Mouse (Mus musculus): Measurements from ENCODE around the gene Plek2.
A peak's percentile ranks its signal among the peaks of the same experiment; 100 is the strongest.
"Not testable (repeated sequence)": the region's sequence is repeated elsewhere in the genome, so short reads cannot be mapped to it uniquely, and the experiment has no call there.

Gene Plek2

GRCm38 (mm10) chr12:78906707-78907162, at the start of gene Plek2:
Gene Plek2 (minus strand): TSS chr12:78906964.
- DNase-seq (ENCODE audit: low read depth): no peak

DNA sequence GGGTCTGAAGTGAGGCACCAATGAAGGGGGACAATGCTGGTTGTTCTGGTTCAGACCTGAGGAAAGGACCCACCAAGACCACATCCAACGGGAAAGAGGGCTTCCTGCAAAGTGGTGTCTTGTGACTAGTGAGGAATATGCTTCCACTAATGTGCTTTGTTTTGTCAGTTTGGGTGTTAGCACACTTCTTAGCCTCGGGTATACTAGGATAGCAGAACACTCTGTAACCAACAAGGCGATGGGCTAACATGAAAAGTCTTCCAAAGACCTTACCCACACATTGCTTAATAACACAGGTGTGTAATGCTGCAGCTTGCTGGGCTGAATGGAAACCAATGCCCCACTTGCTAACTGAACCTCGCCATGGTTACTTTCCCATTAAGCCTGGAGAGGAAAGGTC, 49.6 kb upstream of the Plek2 start:
- no peak for DNase-seq (ENCODE audit: low read depth)

DNA sequence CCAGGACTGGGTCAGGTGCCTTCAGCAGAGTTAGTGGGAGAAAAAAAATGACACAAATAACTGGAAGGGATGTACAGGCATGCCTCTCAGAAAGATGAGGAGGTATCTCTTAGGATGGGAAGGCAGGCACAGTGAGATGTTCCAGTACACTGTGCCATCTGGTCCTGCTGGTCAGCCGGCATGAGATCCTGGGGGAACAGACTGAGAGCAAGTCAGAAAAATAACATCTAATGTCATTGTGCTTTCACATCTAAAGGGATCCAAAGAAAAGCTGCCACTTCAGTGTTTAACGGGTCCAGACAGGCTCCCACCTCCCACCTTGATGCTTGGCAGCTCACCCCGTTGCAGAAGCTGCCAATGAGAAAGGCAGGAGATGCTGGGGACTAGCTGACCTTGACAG, 45.7 kb upstream of the Plek2 start:
- DNase-seq (ENCODE audit: low read depth): no peak

DNA sequence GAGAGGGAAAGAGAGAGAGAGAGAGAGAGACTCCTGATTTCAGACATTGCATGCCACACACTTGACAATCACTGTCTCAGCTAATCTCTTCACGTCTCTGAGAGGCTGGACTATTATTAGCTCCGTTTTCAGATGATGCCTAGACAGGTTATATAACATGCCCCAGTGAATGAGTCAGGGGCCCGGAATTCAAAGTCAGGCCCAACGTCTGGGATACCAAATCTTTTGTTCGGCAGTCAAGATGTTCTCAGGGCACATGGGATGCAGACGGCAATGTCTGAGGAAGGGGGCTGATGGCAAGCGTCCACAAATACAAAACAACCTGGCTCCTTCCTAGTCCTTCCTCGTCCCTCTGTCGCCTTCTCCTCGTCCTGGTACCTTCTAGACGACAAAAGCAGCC, 45.3 kb upstream of the Plek2 start:
- no peak for DNase-seq (ENCODE audit: low read depth)

- DNase-seq (ENCODE audit: low read depth): no peak
These were observed 40.9 kb upstream of the Plek2 start for GRCm38 (mm10) chr12:78947661-78948060.

DNA sequence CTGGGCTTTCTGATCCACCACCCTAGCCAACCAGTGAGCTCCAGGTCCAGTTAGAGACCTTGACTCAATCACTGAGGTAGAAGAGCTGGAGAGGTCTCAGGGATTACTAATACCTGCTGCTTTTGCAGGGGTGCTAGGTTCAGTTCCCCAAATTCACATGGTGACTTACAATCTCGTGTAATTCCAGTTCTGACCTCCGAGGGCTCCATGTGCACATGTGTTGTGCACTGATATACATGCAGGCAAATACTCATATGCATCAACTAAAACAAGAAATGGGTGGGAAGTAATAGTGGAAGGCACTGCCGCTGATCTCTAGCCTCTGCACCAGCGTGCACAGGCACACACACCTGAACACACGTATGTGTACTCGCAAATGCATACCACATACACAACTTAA, 40.4 kb upstream of the Plek2 start:
- DNase-seq (ENCODE audit: low read depth): no peak

GRCm38 (mm10) chr12:78942931-78943330, 36.2 kb upstream of the Plek2 start:
- DNase-seq (ENCODE audit: low read depth): no peak

DNA sequence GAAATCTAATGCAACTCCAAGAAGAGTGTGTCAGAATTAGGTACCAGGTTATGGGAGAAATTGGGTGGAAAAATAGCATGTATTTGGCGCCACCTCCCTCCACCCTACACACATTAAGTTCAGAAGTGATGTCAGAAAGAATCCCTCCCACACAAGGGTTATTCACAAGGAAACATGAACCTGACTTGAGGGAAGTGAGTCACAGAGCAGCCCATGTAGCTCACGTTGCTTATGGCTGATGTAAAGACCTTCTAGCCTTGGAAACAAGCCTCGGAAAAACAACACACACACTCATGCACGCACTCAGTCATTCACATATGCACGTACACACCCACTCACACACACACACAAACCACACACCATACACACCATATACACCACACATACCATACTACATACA, 33.3 kb upstream of the Plek2 start:
- no peak for DNase-seq (ENCODE audit: low read depth)

GRCm38 (mm10) chr12:78939393-78940037, 32.8 kb upstream of the Plek2 start:
- no peak for DNase-seq (ENCODE audit: low read depth)

- no peak for DNase-seq (ENCODE audit: low read depth)
These were observed 29.7 kb upstream of the Plek2 start for GRCm38 (mm10) chr12:78936494-78936893.

DNA sequence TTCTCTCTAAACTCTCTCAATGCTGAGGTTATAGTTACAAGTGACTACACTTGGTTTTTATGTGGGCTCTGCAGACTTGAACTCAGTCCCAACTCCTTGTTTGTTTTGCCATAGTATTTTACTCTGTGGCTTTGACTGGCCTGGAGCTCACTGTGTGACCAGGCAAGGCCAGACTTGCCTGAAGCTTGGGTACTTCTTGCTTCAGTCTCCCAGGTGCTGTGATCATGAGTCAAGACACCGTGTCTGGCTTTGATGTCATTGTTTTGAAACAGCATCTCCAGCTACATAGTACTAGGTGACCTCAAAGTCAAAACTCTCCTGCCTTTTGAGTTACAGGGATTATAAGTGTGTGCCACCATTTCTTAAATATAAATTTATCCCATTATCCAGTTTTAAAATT, 23.1 kb upstream of the Plek2 start:
- no peak for DNase-seq (ENCODE audit: low read depth)

GRCm38 (mm10) chr12:78927287-78927686, 20.5 kb upstream of the Plek2 start:
- no peak for DNase-seq (ENCODE audit: low read depth)

- no peak for DNase-seq (ENCODE audit: low read depth)
These were observed 16.9 kb upstream of the Plek2 start for GRCm38 (mm10) chr12:78923539-78924189.

GRCm38 (mm10) chr12:78922977-78923376, 16.2 kb upstream of the Plek2 start:
- not testable (repeated sequence) for DNase-seq (ENCODE audit: low read depth)

GRCm38 (mm10) chr12:78922058-78922457, 15.3 kb upstream of the Plek2 start:
- DNase-seq (ENCODE audit: low read depth): no peak

- DNase-seq (ENCODE audit: low read depth): no peak
These were observed 14.7 kb upstream of the Plek2 start for GRCm38 (mm10) chr12:78921421-78921820.

DNA sequence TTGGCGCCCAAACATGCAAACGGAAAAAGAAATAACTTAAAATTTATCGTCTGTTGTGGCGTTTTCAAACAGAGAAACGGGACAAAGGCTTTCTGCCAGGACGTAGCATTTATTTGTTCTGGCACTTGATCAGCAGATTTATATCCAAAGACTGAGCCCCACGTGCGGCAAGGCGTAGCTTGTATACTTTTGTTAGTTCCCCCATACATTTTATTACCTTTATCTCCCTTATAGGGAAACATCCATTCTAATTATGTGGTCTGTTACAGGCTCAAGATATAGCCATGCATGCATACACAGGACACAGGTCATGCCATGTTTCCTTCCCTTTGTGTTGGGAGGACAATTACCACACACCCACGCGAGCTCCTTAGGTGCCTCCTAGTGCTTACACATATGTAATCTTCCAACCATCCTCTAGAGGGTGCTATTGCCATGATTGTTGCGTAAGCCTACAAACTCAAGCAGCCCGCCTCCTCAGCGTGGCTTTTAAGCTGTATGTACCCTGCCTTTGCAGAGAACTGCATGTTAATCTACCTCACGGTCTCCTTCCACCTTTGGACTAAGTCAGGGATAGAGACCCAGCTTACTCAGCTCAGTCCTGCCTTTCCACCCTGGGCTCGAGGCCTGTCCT, 12.4 kb upstream of the Plek2 start:
- peak; percentile 58 for DNase-seq (ENCODE audit: low read depth)

DNA sequence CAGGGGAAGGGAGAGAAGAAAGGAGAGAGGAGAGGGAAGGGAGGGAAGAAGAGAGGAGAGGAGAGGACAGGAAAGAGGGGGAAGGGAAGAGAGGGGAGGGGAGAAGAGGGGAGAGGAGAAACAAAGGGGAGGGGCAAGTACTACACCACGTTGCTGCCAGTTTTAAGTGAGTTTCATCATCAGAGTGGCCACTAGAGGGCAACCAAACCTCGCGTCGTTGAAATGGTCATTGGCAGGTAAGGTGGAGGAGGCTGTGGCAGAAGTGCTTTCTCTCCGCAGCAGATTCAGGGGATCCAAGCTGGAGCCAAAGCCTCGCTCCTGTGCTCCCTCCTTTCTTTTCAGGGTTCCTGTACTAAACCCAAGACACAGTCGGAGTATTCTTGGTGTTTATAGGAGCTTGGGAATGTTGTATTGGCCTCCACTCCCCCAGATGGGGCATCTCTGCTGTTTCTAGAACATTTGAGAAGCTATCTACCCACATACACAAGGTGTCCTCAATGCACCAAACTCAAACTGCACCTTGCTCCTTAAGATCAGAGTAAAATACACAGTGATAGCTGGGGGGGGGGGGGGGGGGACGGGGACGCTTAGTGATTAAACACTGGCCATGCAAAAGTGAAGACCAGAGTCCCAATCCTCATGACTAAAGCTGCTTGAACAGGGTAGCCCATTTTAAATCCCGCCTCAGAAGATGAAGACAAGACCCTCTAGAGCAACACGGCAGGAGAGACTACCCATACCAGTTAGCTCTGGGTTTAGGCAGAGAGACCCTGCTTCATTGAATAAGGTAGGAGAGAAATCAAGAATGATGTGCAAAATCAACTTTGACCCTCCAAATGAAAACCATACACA, 11.7 kb upstream of the Plek2 start:
- peak; percentile 63 for DNase-seq (ENCODE audit: low read depth)

DNA sequence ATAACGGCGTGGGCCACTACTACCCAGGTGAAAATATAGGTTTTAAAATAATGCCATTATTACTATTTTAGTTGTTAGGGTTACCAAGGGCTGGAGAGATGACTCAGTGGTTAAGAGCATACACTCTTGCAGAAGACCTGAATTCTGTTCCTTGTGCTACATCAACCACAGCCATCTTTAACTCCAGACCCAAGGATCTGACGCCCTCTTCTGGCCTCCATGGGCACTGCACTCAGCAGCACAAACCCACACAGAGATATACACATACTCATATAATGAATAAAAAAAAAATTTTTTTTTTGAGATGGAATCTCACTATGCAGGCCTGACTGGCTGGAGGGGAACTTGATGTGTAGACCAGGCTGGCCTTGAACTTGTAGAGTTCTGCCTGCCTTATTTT, 9.5 kb upstream of the Plek2 start:
- DNase-seq (ENCODE audit: low read depth): no peak

DNA sequence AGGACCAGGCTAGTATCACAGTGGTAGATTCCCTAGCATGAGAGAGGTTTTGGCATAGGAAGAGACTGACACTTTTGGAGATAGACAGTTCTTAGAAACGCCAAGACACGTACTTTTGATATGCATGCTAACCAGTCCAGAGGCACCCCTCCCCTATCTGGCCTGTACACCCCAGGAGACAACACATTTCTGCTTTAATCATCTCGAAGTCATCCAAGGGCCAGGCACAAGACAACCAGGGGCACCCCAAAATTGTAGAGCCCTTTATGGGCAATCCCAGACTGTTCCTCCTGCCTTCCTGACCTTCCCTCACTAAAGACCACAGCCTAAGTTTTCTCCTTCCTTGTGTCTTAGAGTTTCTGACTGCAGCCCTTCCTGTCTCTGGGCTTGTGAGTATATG, 8.8 kb upstream of the Plek2 start:
- DNase-seq (ENCODE audit: low read depth): no peak

DNA sequence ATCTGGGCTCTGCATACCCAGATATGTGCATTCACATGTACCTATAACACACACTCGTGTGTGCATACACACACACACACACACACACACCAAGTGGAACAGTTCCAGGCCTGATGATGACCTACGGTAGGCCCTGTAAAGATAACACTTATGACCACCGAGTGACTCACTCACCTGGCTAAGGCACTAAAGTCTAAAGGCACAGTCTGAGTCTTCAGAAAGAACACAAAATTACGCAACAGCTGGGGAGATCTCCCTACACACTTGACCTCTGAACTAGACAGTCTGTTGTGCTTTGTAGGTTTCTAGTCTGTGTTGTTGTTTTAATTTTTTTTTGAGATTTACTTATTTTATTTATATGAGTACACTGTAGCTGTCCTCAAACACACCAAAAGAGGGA, 7.7 kb upstream of the Plek2 start:
- no peak for DNase-seq (ENCODE audit: low read depth)

DNA sequence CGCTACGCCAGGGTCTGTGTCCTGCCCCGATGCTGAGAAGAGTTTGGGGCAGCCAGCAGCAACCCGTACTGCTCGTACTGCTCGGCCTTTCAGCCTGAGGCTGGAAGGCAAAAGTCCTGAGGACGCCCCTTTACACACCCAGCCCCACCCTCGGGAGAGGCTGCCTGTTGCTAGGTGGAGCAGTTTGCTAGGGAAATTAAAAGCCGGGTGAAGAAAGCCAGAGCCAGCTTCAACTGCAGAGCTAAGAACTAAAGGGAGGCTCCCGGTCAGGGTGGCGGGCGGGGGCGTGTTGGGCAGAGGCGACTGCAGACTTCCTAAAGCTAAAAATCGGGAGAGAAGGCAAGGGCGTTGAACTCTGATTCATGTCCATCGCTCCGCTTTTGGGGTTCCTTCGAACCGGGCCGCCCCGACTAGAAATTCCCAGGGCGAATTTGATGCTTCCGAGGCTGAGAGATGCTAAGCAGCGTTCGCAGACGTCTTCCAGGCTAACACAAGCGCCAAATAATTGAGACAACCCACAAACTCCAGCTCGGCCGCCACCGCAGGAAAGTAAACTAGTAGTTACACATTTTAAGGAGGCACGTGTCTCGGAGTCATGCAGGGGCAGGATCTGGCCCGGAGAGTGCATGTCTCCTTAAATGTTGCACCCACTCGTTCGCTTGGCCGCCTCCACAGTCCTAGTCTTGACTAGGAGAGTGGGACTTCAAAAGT, 5.1 kb upstream of the Plek2 start:
- no peak for DNase-seq (ENCODE audit: low read depth)
